Mouse (Mus musculus) bone marrow macrophage, adult 2 months (primary cell): ENCODE data around the gene Fam78b.

Source experiments
- CTCF ChIP-seq: IDR thresholded peaks from 2 replicates; pipeline ENCODE4 v1.5.1; 2012; ENCODE audit warnings: low read depth, mild to moderate bottlenecking, low read length, moderate library complexity
- POLR2A ChIP-seq: IDR thresholded peaks from 2 replicates; pipeline ENCODE4 v1.6.1; 2012; ENCODE audit warnings: mild to moderate bottlenecking, low read depth, low read length, borderline replicate concordance

- TF ChIP-seq CTCF (no peak), POLR2A (no peak)
These were observed at the start of gene Fam78b for GRCm38 (mm10) chr1:167001174-167001843.
